Mouse (Mus musculus) liver, embryonic 14.5 days (tissue): Measurements from ENCODE around the gene Fbln2.

ENCODE experiments used
- CTCF ChIP-seq: IDR thresholded peaks from 2 replicates; pipeline ENCODE4 v1.5.1; 2016; ENCODE audit warnings: antibody characterized with exemption, low read depth, control low read depth
- EP300 ChIP-seq: IDR thresholded peaks from 2 replicates; pipeline ENCODE4 v1.6.1; 2016; ENCODE audit warnings: antibody characterized with exemption, low read depth

DNA sequence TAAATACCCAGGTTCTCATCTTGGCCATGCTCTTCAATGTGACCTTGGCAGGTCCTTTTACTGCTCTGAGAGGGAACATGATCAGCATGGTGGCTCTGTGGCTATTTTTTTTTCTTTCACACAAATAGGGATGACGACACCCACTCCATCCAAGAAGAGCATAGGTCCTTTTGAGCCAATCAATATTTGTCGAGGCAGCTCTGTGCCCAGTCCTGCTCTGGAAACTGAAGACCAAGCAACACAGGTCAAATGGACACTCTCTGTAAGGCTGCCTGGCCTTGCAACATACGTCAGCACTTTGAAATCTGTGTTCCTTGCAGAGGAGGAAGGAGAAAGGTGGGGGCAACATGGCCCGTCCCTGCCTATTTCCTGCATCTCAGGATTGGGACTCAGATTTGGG, 83.2 kb downstream of the Fbln2 start:
- TF ChIP-seq CTCF (no peak), EP300 (no peak)
